Mouse (Mus musculus) urinary bladder, adult 18-20 months (tissue): Measurements from ENCODE around the gene Lrrc1.
"Not testable (repeated sequence)": the region's sequence is repeated elsewhere in the genome, so short reads cannot be mapped to it uniquely, and the experiment has no call there.

Experiments used
- DNase-seq, 2 experiments: peaks; one replicate each; pipeline ENCODE4 v3.0.0; 2022; ENCODE audit warnings: low spot score in 2 of 2, mixed read lengths in 2 of 2

The Lrrc1 gene

GRCm38 (mm10) chr9:77544354-77545067 is at the start of gene Lrrc1:
TSS of gene Lrrc1 (minus strand) at chr9:77544870.
- peak; percentile 79 to 89 for DNase-seq

- no peak for DNase-seq
Measured at GRCm38 (mm10) chr9:77592423-77592822, 47.8 kb upstream of the Lrrc1 start.

DNA sequence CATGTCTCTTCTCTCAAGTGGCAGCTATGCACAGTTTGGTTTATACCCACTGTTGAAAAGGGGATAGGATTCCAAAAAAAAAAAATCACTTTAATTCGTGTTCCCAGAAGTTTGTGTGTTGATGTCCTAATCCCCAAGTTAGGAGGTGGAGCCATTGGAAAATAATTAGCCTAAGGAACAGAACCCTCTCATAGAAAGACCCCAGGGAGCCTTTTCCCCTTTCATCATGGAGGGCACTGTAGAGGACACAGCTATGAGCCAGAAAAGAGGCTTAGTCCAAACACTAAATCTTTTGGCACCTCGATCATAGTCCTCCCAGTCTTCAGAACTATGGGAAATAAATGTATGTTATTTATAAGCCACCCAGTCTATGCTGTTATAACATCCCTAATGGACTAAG is 44.8 kb upstream of the Lrrc1 start:
- no peak for DNase-seq

- no peak for DNase-seq
Measured at GRCm38 (mm10) chr9:77587616-77588015, 42.9 kb upstream of the Lrrc1 start.

- DNase-seq, result peak; percentile 14 to 15
Measured at GRCm38 (mm10) chr9:77586806-77587591, 42.3 kb upstream of the Lrrc1 start.

GRCm38 (mm10) chr9:77584746-77585145 is 40.1 kb upstream of the Lrrc1 start:
- no peak for DNase-seq

DNA sequence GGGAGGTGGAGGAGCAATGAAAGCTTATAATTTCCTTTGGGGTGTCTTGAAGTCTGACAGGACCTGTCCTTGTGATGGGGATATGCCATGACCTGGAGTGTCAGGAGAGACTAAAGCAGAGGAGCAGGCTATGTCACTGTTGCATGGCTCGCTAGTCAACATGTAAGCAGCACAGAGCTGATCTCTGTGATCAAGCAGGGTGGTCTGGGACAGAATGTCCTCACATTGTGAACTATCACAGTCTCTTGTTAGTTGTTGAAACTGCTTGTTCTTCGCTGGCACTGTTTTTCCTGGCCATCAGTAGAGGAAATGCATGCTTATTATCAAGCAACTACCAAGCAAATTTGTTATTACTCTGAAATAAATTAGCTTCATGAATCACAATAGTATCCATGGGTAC is 38.6 kb upstream of the Lrrc1 start:
- no peak for DNase-seq

GRCm38 (mm10) chr9:77579827-77580226 is 35.2 kb upstream of the Lrrc1 start:
- no peak for DNase-seq

DNA sequence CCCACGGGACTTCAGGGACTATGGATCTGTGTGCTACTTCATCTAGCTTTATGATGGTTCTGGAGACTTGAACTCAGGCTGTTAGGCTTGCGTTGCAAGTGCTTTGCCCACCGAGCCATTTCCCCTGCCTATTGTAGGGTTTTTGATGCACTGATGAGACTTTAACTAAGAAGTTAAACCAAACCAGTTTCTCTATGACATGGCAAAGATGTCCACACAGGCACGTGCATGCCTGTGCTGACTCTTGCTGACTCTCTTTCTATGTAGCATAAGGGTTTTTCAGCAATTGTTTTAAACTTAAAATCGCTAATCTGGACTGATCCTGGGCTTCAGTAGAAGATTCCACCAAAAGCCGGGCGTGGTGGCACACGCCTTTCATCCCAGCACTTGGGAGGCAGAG is 33.3 kb upstream of the Lrrc1 start:
- no peak for DNase-seq

- DNase-seq, result no peak
Measured at GRCm38 (mm10) chr9:77577409-77577808, 32.7 kb upstream of the Lrrc1 start.

DNA sequence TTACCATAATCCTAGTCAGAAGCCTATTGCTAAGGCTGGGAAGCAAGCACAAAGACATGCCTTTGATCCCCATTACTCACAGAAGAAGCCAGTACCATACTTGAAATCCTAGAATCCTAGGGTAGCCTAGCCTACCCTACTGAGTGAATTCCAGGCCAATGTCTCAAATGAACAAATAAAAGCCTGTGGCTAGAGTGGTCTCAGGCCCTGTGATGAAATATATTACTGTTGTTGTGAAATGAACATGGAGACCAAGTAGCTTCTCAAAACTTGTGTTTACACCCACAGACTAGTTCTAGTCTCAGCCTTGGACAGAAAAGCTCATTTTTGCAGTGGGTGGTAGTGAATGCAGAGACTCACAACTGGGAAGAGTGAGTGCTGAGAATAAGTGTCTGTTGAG is 31.6 kb upstream of the Lrrc1 start:
- DNase-seq, result no peak

DNA sequence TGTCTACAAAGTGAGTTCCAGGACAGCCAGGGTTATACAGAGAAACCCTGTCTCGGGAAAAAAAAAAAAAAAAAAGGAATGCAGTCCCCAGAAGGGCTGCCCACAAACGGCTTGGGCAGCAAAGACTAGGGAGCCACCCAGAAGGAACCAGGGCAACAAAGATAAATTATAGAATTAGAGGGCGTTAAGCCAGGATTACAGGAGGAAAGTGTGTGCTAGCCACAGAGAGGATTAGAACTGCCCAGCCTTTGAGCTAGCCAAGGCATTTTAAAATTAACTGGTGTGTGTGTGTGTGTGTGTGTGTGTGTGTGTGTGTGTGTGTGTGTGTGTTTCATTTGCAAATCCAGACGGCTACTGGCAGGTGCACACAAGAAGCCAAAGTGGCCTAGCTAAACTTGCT is 30.3 kb upstream of the Lrrc1 start:
- not testable (repeated sequence) for DNase-seq

DNA sequence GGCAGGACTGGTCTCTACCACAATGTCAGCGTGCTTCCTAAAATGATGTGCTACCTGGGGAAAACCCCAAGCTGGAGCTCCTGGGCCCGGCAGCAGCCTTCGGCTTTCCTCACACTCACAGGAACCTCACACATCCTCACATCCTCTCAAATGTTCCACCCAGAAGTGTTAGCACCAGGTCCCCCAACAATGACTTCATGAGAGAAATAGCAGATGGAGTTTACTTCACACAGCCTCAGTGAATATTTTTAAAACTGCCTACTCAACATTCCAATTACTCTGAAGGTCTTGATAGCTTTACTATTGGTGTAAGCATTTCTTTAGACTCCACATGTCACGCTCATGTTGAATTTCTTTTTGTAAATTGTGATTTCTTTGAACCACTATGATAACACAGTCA is 27.2 kb upstream of the Lrrc1 start:
- DNase-seq, result no peak

- DNase-seq, result no peak
Measured at GRCm38 (mm10) chr9:77568789-77569506, 24.3 kb upstream of the Lrrc1 start.

DNA sequence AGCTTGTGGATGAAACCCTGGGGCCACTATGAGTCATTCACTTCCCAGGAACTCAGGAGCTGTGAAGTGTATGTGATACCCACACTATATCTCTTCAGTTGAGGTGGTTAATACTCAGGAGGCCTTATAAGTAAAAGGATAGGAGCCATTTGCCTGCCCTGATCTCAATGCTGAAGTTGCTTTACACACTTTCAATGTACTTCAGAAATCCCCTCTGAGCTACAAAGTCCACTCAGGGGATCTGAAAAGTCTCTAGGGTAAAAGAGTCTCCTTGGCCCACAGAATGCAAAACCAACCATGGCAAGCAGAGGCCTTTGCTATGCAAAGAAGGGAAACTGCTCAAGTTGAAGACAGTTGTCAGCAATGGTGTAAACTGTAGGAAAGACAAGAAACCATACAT is 17.2 kb upstream of the Lrrc1 start:
- DNase-seq, result no peak

- DNase-seq, result no peak
Measured at GRCm38 (mm10) chr9:77557963-77558362, 13.3 kb upstream of the Lrrc1 start.

DNA sequence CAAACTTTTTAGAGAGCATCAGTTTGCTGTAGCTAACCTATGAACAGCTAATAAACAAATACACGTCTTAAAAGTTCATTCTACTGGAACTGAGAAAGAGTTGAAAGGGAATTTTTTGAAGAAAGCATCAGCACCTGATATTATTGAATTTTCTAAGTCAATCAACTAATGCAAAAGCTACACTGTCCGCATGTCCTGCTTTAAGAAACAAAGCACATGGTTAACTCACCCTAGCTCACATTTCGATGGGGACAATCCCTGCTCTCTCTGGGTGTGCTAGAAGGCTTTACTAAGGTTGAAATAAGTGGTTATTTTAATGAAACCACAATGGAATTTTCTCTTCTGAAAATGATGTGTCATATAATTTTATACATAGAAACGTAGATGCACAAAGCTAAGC is 12.5 kb upstream of the Lrrc1 start:
- no peak for DNase-seq

DNA sequence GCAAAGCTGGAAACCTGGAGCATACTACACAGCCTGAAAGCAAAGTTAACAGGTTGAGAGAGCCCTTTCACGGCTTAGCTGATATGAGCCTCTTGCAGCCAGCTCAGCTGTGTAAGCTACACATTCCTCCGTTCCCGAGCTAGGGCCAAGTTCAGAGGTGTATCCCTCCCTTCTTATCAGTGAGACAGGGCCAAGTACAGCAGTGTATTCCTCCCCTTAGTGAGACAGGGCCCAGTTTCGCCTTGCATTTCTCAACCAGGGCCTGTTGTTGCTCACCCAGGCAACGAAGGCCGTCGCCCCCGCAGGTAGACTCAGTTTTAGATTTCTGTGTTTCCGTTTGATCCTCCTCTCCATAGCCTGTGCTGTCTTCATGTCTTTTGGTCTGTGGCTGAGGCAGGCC is 11.8 kb upstream of the Lrrc1 start:
- peak in 1 of 2 experiments; percentile 22 for DNase-seq

DNA sequence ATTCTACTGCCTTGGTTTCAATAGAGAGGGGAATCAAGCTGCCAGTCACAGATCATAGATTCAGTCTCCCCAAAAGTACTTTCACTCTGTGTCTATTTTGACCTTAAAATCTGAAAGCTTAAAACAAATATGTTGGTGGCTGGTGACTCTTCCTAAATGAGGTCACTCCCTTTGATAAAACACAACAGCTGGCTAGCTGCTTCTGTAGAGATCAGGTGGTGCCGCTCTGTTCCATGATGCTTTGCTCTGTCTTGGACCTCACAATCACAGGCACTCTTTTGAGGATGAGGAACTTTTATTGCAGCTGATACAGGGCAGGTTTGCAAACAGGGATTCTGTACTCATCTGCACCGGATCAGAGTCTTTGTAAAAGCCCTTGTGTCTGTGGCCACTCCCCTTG is 8.8 kb upstream of the Lrrc1 start:
- no peak for DNase-seq

DNA sequence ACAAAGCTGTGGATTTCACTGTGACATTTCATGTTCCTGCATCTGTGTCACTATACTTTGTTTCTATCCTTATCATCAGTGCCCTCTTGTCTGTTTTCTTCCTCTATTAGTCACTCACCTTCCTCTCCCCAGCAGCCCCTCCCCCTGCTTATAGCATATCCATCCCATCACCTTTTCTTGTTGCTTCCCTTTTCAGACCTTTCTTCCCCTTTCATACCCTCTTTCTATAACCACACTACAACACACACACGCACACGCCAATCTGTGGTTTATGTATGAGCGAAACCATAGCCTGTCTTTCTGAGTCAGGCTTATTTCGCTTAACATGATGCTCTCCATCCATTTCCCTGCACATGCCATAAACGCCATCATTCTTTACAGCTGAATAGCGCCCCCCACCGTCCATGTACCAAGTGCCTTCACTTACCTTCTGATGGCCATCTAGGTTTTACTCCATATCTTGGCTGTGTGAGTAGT is 6.4 kb upstream of the Lrrc1 start:
- DNase-seq, result no peak

DNA sequence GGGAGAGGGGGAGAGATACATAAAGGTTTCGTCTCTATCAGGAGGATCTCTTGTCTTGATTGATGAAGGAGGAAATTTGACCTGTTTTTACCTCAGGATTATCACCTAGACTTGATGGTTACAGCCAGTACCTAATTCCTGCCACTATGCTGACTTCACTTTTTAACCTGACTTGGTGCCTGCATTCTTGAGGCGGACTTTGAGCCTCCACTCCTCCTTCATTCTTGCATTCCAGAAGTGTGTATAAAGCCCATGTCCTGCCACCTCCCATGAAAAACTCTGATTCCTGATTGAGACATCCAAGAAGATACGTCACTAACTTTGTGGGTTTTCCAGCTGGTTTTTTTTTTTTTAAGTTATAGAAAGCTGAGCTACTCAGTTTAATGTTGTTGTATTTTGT is 1.3 kb upstream of the Lrrc1 start:
- no peak for DNase-seq

- DNase-seq, result no peak
Measured at GRCm38 (mm10) chr9:77545068-77545421, 375 bp upstream of the Lrrc1 start.
